Mouse (Mus musculus): ENCODE measurements around the gene Snx10. TPM values are rescaled to one million over a fixed set of nuclear protein-coding genes. Genes with fewer than 3 reads are reported as not detected.
A peak's percentile ranks its signal among the peaks of the same experiment; 100 is the strongest.

Snx10 gene
- polyA plus RNA-seq, 1 experiment from 2014 or later, result 40.1 TPM

DNA sequence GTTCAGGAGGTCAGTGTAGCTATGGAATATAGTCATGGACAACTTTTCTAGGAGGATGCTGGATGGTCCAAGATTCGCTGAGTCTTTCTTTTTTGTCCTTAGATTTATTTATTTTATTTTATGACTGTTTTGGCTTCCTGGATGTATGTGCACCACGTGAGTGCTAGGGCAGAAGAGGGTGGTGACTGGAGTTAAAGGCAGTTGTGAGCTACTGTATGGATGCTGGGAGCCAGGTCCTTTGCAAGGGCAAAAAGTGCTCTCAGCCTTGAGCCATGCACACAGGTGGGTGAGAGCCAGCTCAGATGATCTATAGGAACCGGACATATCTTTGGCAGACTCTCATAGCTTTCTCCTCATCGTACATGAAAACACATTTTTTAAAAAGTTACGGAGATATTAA is 391 bp upstream of the Snx10 start:
- no peaks in the 10 kb centered on the region for H3K9me3 ChIP-seq (ENCODE audit: control insufficient read depth, low read length)
- no peaks in the 10 kb centered on the region for H3K36me3 ChIP-seq (ENCODE audit: control insufficient read depth, insufficient read depth, low read length)
- peak overlapping the region; percentile 75 for H3K9ac ChIP-seq (ENCODE audit: low read length)
- 26% methylated on average over 5 of the region's 5 CpGs for WGBS
- H3K27ac ChIP-seq (ENCODE audit: low read depth, low read length), result no peak overlapping the region
- ATAC-seq (replicated peaks; ENCODE audit: low FRiP score) (no peak), DNase-seq (ENCODE audit: low spot score) (no peak)
- H3K4me1 ChIP-seq (replicated peaks; ENCODE audit: control insufficient read depth, insufficient read depth, low read length), result 0 out of 2 replicates have a peak, but pooled peaks cover 2% of the 10 kb centered on the region
- H3K4me3 ChIP-seq (ENCODE audit: low read depth, low read length), result peak overlapping the region; percentile 62
- no peaks in the 10 kb centered on the region for H3K27me3 ChIP-seq (ENCODE audit: control insufficient read depth, insufficient read depth, low read length)
- H3K4me2 ChIP-seq (ENCODE audit: low read depth, low read length, severe bottlenecking), result peak overlapping the region; percentile 59

DNA sequence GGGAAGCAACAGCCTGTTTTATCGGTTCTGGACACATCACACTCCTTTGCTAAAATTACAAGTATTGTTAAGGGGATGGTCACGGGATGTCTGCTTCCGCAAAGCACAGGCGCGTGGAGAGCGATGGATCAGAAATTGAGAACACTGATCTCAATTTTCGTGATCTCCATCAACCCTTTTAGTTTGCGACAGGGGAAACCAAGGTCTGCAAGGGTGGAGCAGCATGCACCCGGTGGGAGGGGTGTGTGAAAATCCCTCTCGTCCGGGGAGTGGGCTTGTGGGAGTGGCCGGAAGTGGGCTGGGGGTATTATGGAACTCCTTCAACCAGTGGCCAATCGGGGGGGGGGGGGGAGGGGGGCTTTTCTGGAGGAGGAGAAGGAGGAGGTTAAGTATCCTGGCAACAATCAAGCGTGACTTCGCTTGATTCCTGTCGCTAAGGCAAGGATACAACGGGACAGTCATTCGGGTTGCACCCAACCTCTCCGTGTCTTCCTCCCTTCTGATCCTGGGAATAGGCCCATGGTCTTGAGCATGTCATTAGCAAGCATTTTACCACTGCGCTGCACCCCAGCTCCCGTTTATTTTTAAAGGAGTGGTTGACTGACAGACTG is 725 bp downstream of the Snx10 start:
- ATAC-seq (replicated peaks; ENCODE audit: low FRiP score) (peak; percentile 86), DNase-seq (ENCODE audit: low spot score) (peak; percentile 89)
- 2% methylated on average over 20 of the region's 21 CpGs for WGBS
- no peaks in the 10 kb centered on the region for H3K9me3 ChIP-seq (ENCODE audit: control insufficient read depth, low read length)
- peak overlapping the region; percentile 75 for H3K9ac ChIP-seq (ENCODE audit: low read length)
- H3K4me2 ChIP-seq (ENCODE audit: low read depth, low read length, severe bottlenecking), result peak overlapping the region; percentile 59
- no peaks in the 10 kb centered on the region for H3K36me3 ChIP-seq (ENCODE audit: control insufficient read depth, insufficient read depth, low read length)
- 0 out of 2 replicates have a peak, but pooled peaks cover 2% of the 10 kb centered on the region for H3K4me1 ChIP-seq (replicated peaks; ENCODE audit: control insufficient read depth, insufficient read depth, low read length)
- no peak overlapping the region for H3K27ac ChIP-seq (ENCODE audit: low read depth, low read length)
- H3K27me3 ChIP-seq (ENCODE audit: control insufficient read depth, insufficient read depth, low read length), result no peaks in the 10 kb centered on the region
- peak overlapping the region; percentile 62 for H3K4me3 ChIP-seq (ENCODE audit: low read depth, low read length)

DNA sequence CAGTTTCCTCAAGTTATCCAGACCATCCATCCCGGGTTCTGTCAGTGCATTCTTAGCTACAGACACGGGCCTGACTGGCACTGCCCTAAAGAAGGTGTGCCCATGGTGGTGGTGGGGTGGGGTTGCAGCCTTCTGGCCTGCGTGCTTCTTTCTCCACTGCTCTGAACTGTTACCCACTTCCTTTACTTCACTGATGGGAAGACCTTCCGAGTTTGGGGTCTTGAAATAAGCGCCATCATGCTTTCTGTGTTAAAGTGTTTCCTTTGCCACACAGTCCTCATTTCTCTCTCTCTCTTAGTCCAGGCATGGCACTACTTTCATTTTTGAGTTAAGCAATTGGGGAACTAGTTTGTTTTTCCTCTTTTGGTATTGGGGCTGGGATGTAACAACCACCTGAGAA is 1.3 kb downstream of the Snx10 start:
- 0 out of 2 replicates have a peak, but pooled peaks cover 2% of the 10 kb centered on the region for H3K4me1 ChIP-seq (replicated peaks; ENCODE audit: control insufficient read depth, insufficient read depth, low read length)
- no peaks in the 10 kb centered on the region for H3K36me3 ChIP-seq (ENCODE audit: control insufficient read depth, insufficient read depth, low read length)
- no peaks in the 10 kb centered on the region for H3K27me3 ChIP-seq (ENCODE audit: control insufficient read depth, insufficient read depth, low read length)
- no peaks in the 10 kb centered on the region for H3K9me3 ChIP-seq (ENCODE audit: control insufficient read depth, low read length)
- no peak overlapping the region for H3K9ac ChIP-seq (ENCODE audit: low read length)
- no peak for DNase-seq (ENCODE audit: low spot score)
- WGBS, result 53% methylated on average over 5 of the region's 5 CpGs
- no peak overlapping the region for H3K27ac ChIP-seq (ENCODE audit: low read depth, low read length)
- H3K4me2 ChIP-seq (ENCODE audit: low read depth, low read length, severe bottlenecking), result peak overlapping the region; percentile 59
- ATAC-seq (replicated peaks; ENCODE audit: low FRiP score), result peak; percentile 31; the same call in 1 of the 2 replicates
- H3K4me3 ChIP-seq (ENCODE audit: low read depth, low read length), result peak overlapping the region; percentile 62

DNA sequence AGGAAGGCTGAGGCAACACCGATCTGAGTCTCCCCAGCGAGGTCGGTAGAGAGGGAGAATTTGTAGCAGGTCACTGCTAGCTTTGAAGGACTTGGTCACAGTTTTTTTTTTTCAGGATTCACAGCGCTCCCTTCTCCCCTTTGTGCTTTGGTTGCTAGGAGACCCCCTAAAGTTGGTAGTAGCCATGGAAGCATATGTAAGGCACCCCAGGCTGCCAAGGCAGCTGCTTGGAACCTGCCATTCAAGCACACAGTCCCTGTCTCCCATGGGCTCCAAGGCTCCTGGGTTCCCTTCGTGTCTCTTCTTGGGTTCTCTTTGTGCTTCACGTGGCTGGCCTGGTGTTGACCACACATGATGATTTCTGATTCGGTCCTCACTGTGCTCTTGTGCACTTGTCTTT is 5.8 kb downstream of the Snx10 start:
- Histone ChIP-seq H3K4me2 (ENCODE audit: low read depth, low read length, severe bottlenecking) (no peak overlapping the region), H3K4me1 (replicated peaks; ENCODE audit: control insufficient read depth, insufficient read depth, low read length) (0 out of 2 replicates have a peak, but pooled peaks cover 2% of the 10 kb centered on the region), H3K9ac (ENCODE audit: low read length) (no peak overlapping the region), H3K27me3 (ENCODE audit: control insufficient read depth, insufficient read depth, low read length) (no peaks in the 10 kb centered on the region), H3K9me3 (ENCODE audit: control insufficient read depth, low read length) (no peaks in the 10 kb centered on the region; the same call in 1 of the 2 replicates), H3K36me3 (ENCODE audit: control insufficient read depth, insufficient read depth, low read length) (no peaks in the 10 kb centered on the region), H3K27ac (ENCODE audit: low read depth, low read length) (no peak overlapping the region), H3K4me3 (ENCODE audit: low read depth, low read length) (no peak overlapping the region)
- no peak for ATAC-seq (replicated peaks; ENCODE audit: low FRiP score)
- WGBS, result 62% methylated on average over 7 of the region's 7 CpGs
- DNase-seq (ENCODE audit: low spot score), result no peak

DNA sequence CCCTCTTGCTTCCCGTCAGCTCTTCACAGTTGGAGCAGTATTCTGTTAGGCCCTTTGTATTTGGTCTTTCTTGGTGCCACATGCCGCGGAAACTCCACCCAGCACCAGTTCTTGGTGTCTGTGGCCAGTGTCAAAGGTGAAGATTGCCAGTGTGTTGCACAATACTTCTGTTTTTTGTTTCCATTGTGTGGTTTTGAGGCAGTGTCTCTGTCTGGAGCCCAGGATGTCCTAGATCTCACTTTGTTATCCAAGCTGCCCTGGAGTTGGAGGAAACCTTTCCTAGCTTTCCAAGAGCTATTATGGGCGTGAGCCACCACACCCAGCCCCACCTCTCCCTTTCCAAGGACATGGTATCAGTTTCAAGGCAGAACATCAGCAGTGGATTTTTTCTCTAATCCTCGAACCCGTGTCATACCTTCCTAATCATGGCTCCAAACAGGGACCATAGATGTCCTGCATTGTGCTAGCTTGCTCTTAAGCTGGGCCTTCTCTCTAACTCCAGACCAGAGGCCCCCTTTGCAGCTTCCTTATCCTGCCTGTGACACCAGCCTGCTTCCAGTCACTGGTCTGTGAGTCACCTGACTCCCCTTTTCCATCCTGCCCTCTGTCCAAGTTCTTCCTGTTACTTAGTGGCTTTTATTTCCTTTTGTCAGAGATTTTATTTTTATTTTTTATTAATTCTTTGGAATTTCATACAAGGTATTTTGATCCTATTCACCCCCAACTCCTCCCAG is 9.9 kb downstream of the Snx10 start:
- Histone ChIP-seq H3K4me1 (replicated peaks; ENCODE audit: control insufficient read depth, insufficient read depth, low read length) (no peaks in the 10 kb centered on the region), H3K27me3 (ENCODE audit: control insufficient read depth, insufficient read depth, low read length) (no peaks in the 10 kb centered on the region), H3K9me3 (ENCODE audit: control insufficient read depth, low read length) (no peaks in the 10 kb centered on the region; the same call in 1 of the 2 replicates), H3K4me3 (ENCODE audit: low read depth, low read length) (no peak overlapping the region), H3K9ac (ENCODE audit: low read length) (no peak overlapping the region), H3K27ac (ENCODE audit: low read depth, low read length) (no peak overlapping the region), H3K36me3 (ENCODE audit: control insufficient read depth, insufficient read depth, low read length) (no peaks in the 10 kb centered on the region), H3K4me2 (ENCODE audit: low read depth, low read length, severe bottlenecking) (no peak overlapping the region)
- WGBS, result 77% methylated on average over 6 of the region's 6 CpGs
- ATAC-seq (replicated peaks; ENCODE audit: low FRiP score), result no peak
- no peak for DNase-seq (ENCODE audit: low spot score)

DNA sequence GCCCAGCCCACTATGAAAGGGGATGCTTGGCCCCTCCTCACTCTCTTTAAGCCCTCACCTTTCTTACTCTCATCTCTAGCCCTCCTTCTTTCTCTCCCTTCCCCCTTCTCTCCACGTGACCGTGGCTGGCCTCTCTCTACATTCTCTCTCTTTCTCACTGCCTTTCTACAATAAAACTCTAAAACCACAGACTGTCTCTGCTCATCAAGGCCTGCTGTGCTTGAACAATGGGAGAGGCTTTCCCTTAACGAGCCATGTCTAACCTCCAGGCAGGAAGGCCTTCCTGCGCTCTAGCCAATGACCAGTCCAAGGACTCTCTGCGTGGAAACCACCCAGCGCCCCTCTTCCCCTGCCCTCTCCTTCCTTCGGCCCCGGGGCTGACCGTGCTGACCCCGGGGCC is 11.9 kb downstream of the Snx10 start:
- DNase-seq (ENCODE audit: low spot score) (no peak), ATAC-seq (replicated peaks; ENCODE audit: low FRiP score) (no peak)
- Histone ChIP-seq H3K9ac (ENCODE audit: low read length) (no peak overlapping the region), H3K4me2 (ENCODE audit: low read depth, low read length, severe bottlenecking) (no peak overlapping the region), H3K4me3 (ENCODE audit: low read depth, low read length) (no peak overlapping the region), H3K36me3 (ENCODE audit: control insufficient read depth, insufficient read depth, low read length) (no peaks in the 10 kb centered on the region), H3K27me3 (ENCODE audit: control insufficient read depth, insufficient read depth, low read length) (no peaks in the 10 kb centered on the region), H3K9me3 (ENCODE audit: control insufficient read depth, low read length) (no peaks in the 10 kb centered on the region; the same call in 1 of the 2 replicates), H3K27ac (ENCODE audit: low read depth, low read length) (no peak overlapping the region), H3K4me1 (replicated peaks; ENCODE audit: control insufficient read depth, insufficient read depth, low read length) (no peaks in the 10 kb centered on the region)
- WGBS, result 73% methylated on average over 10 of the region's 10 CpGs

DNA sequence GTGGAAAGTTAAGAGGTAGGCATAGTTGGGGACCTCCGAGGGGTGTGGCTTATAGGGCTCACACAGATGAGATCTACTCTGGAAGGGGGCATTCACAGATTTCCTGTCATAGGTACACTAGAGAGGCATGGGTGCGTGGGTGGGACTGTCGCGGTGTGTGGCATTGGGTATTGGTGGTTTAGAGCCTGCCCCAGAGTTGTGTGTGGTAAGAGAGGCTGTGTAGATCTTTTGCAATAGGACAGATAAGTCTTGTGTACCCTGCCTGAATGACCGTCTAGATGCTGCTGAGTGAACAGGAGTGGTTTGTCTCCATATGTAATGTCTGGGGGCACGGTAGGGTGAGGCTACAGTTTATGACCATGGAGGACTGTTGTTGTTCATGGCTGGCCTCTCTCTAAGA is 16.8 kb downstream of the Snx10 start:
- no peak for DNase-seq (ENCODE audit: low spot score)
- no peaks in the 10 kb centered on the region for H3K27me3 ChIP-seq (ENCODE audit: control insufficient read depth, insufficient read depth, low read length)
- H3K4me1 ChIP-seq (replicated peaks; ENCODE audit: control insufficient read depth, insufficient read depth, low read length), result peaks cover 8% of the 10 kb centered on the region; the same call in 1 of the 2 replicates
- WGBS, result 91% methylated on average over 6 of the region's 6 CpGs
- H3K27ac ChIP-seq (ENCODE audit: low read depth, low read length), result no peak overlapping the region
- no peaks in the 10 kb centered on the region for H3K36me3 ChIP-seq (ENCODE audit: control insufficient read depth, insufficient read depth, low read length)
- no peak overlapping the region for H3K4me2 ChIP-seq (ENCODE audit: low read depth, low read length, severe bottlenecking)
- no peak overlapping the region for H3K9ac ChIP-seq (ENCODE audit: low read length)
- no peak overlapping the region for H3K4me3 ChIP-seq (ENCODE audit: low read depth, low read length)
- no peak for ATAC-seq (replicated peaks; ENCODE audit: low FRiP score)
- H3K9me3 ChIP-seq (ENCODE audit: control insufficient read depth, low read length), result no peaks in the 10 kb centered on the region

DNA sequence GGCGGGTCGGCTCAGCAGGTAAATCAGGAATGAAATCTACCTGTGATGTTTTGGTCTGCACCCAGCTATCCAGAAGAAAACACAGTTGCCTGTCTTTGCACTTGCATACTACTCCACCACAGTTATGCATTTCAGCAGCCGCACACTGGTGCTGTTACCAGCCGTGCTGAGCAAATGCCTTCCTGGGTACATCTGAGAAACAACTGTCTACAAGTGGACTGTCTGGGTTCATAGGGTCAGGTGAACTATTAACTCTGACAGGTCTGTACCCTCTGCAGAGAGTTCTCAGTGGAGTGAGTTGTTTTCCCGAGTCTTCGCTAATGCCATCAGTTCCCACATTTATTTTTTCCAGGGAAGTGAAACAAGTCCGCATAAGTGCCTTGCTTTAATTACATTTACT is 17.7 kb downstream of the Snx10 start:
- Histone ChIP-seq H3K4me2 (ENCODE audit: low read depth, low read length, severe bottlenecking) (no peak overlapping the region), H3K9me3 (ENCODE audit: control insufficient read depth, low read length) (no peaks in the 10 kb centered on the region), H3K9ac (ENCODE audit: low read length) (no peak overlapping the region), H3K4me1 (replicated peaks; ENCODE audit: control insufficient read depth, insufficient read depth, low read length) (peaks cover 8% of the 10 kb centered on the region; the same call in 1 of the 2 replicates), H3K36me3 (ENCODE audit: control insufficient read depth, insufficient read depth, low read length) (no peaks in the 10 kb centered on the region), H3K27ac (ENCODE audit: low read depth, low read length) (no peak overlapping the region), H3K27me3 (ENCODE audit: control insufficient read depth, insufficient read depth, low read length) (no peaks in the 10 kb centered on the region), H3K4me3 (ENCODE audit: low read depth, low read length) (no peak overlapping the region)
- DNase-seq (ENCODE audit: low spot score) (no peak), ATAC-seq (replicated peaks; ENCODE audit: low FRiP score) (no peak)
- WGBS, result 90% methylated on average over 7 of the region's 7 CpGs

All from forebrain, embryonic 11.5 days (tissue).